Mouse (Mus musculus) forebrain, postnatal 0 days (tissue): Measurements from ENCODE around the gene Rbl1. TPM values are rescaled to one million over a fixed set of nuclear protein-coding genes. Genes with fewer than 3 reads are reported as not detected.
A peak's percentile ranks its signal among the peaks of the same experiment; 100 is the strongest.
"Not testable (repeated sequence)": the region's sequence is repeated elsewhere in the genome, so short reads cannot be mapped to it uniquely, and the experiment has no call there.

Experiments
- ATAC-seq: fragments of 200-750 bp; cut with Nextera tagmentation; 2 replicates; pipeline ENCODE4 v1.8.0; 2017; ENCODE audit warnings: mild to moderate bottlenecking, moderate library complexity
- DNase-seq: peaks from one replicate; pipeline ENCODE4 v3.0.0-alpha.2; 2015
- H3K27ac ChIP-seq: fragments of 300-500 bp; sonication (generic); 2 replicates; pipeline ENCODE4 v1.5.1; 2014; ENCODE audit warnings: low read depth, mild to moderate bottlenecking, antibody characterized with exemption, low read length, moderate library complexity, mixed read lengths
- H3K27me3 ChIP-seq: fragments of 300-500 bp; sonication (generic); 2 replicates; pipeline ENCODE4 v1.6.1; 2014; ENCODE audit warnings: mild to moderate bottlenecking, low read length, mixed read lengths; ENCODE audit not compliant: insufficient read depth
- H3K36me3 ChIP-seq: fragments of 300-500 bp; sonication (generic); 2 replicates; pipeline ENCODE4 v1.6.1; 2014; ENCODE audit warnings: mild to moderate bottlenecking, moderate library complexity; ENCODE audit not compliant: insufficient read depth
- H3K4me1 ChIP-seq: fragments of 300-500 bp; sonication (generic); 2 replicates; pipeline ENCODE4 v1.6.1; 2014; ENCODE audit warnings: antibody characterized with exemption; ENCODE audit not compliant: insufficient read depth
- H3K4me2 ChIP-seq: fragments of 300-500 bp; sonication (generic); 2 replicates; pipeline ENCODE4 v1.6.1; 2014; ENCODE audit warnings: low read depth, mild to moderate bottlenecking, moderate library complexity
- H3K4me3 ChIP-seq: fragments of 300-500 bp; sonication (generic); 2 replicates; pipeline ENCODE4 v1.5.1; 2014; ENCODE audit warnings: low read depth, low read length, mixed read lengths
- H3K9ac ChIP-seq: fragments of 300-500 bp; sonication (generic); 2 replicates; pipeline ENCODE4 v1.6.1; 2014; ENCODE audit warnings: mild to moderate bottlenecking
- H3K9me3 ChIP-seq: fragments of 300-500 bp; sonication (generic); 2 replicates; pipeline ENCODE4 v1.6.1; 2016; ENCODE audit warnings: low read length
- CTCF ChIP-seq: sonication (generic); IDR thresholded peaks from 2 replicates; pipeline ENCODE4 v1.5.1; 2016; ENCODE audit warnings: antibody characterized with exemption, control low read depth, low read depth
- WGBS: fragments of 180-500 bp; shearing (Covaris S2); extraction: QIAGEN DNeasy Blood & Tissue Kit; methylation state at CpG from one replicate; pipeline ENCODE4 v1.1.7; 2014; 5-methylcytosine and 5-hydroxymethylcytosine counted together
- polyA plus RNA-seq: library from polyadenylated mRNA; unstranded; fragments of >200 nt; fragmentation: Nextera tagmentation; extraction: Ambion mirVana; gene quantifications from 2 replicates; pipeline ENCODE4 v1.2.1, GENCODE M21; 2015
- total RNA-seq: library from RNA; depleted of rRNA; stranded (reverse); fragments of >200 nt; gene quantifications from 2 replicates; pipeline ENCODE4 v1.2.3, GENCODE M21; 2014; rRNA removed

Gene Rbl1
- total RNA-seq: 5.9 and 10.4 TPM in 2 replicates
- 3.1 and 4.2 TPM in 2 replicates for polyA plus RNA-seq

DNA sequence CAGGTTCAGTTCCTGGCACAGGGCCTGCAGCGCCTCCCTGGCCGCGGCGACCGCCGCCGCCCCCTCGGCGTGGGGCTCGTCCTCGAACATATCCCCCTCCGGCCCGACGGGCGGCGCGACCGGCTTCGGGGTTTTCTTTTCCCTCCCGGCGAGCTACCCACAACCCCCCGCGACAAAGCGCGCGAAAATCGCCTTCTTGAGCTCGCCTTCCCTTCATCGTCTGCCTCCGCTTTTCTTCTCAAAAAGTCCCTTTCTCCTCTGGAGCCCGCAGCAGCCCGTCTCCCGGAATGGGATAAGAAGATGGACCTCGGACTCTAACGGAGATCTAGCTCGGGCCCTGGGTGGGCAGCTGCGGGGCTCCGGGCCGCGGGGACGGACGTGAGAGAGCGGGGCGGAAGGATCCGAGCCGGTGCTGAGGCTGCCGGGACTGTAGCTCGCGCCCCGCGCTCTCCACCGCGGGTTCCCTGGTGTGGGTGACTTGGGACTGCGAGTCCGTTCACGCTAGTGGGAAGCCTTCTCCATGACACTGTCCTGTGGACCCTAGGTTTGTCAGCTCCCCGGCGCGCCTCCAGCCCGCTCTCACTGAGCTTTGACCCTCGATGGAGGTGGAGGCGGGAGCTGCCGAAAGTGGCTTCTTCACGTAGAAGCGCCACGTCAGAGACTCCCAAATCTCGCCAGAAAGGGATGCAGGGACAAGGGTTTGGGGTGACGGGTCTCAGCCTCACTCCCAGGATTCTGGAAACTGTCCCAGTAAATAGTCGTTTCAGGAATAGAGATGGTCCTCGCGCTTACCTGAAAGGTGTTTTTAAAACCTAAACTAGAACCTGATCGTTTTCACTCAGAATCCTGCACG is at the start of gene Rbl1:
Rbl1 (minus strand) TSS at position 169 of the 853 bp plus-strand sequence.
- Histone ChIP-seq H3K27me3 (no peaks in the 10 kb centered on the region), H3K4me3 (peak within 1 kb of the TSS; percentile 79), H3K4me2 (peak within 1 kb of the TSS; percentile 76), H3K9ac (peak within 1 kb of the TSS; percentile 89), H3K4me1 (peaks cover 5% of the 10 kb centered on the region; the same call in 1 of the 2 replicates), H3K9me3 (no peaks in the 10 kb centered on the region), H3K27ac (peak within 1 kb of the TSS; percentile 97), H3K36me3 (no peaks in the 10 kb centered on the region)
- WGBS: 2% methylated on average over 73 of the region's 73 CpGs
- peak; percentile 42; the same call in 1 of the 2 replicates for TF ChIP-seq CTCF
- peak; percentile 97 for DNase-seq
- peak; percentile 93 for ATAC-seq

DNA sequence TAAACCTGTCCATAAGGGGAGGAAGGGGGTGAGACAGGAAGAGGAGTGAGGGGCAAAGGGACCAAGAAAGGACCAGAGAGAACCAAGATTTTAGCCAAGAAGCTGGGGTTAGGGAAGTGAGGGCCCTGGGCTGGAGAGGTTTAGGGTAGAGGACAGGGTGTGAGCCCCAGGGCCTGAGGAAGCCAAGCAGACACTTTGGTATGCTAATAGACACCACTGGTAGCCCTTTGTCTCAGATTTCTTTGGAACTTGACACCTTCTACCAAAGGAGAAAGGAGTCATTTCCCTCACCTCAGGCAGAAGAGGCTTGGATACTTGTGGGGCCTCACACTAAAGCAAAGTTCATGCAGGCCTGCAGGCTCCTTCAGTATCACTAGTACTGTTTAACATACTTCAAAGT is 43.8 kb upstream of the Rbl1 start:
- no peak overlapping the region for H3K4me3 ChIP-seq
- no peaks in the 10 kb centered on the region for H3K9me3 ChIP-seq
- H3K27ac ChIP-seq: no peak overlapping the region
- ATAC-seq: no peak
- no peaks in the 10 kb centered on the region for H3K36me3 ChIP-seq
- TF ChIP-seq CTCF: no peak
- no peak overlapping the region for H3K9ac ChIP-seq
- no peaks in the 10 kb centered on the region for H3K27me3 ChIP-seq
- DNase-seq: no peak
- no peaks in the 10 kb centered on the region for H3K4me1 ChIP-seq
- no peak overlapping the region for H3K4me2 ChIP-seq

DNA sequence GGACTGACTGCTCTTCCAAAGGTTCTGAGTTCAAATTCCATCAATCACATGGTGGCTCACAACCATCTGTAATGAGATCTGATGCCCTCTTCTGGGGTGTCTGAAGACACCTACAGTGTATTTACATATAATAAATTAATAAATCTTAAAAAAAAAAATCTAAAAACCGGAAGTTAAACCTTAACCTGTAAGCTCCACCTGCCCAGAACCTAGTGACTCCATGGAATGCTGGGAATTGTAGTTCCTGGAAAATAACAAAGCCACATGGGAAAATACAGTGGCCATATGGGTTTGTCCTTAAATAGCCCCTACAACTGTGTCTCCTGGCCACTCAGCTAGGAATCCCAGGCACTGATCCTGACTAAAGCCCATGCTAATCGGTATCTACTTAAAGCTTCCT is 41.3 kb upstream of the Rbl1 start:
- no peak overlapping the region for H3K4me3 ChIP-seq
- no peak for ATAC-seq
- no peaks in the 10 kb centered on the region for H3K4me1 ChIP-seq
- H3K9me3 ChIP-seq: no peaks in the 10 kb centered on the region
- WGBS: 72% methylated on average over 2 of the region's 2 CpGs
- DNase-seq: peak; percentile 7
- no peak for TF ChIP-seq CTCF
- H3K27ac ChIP-seq: no peak overlapping the region
- no peaks in the 10 kb centered on the region for H3K36me3 ChIP-seq
- no peak overlapping the region for H3K9ac ChIP-seq
- no peak overlapping the region for H3K4me2 ChIP-seq
- no peaks in the 10 kb centered on the region for H3K27me3 ChIP-seq

DNA sequence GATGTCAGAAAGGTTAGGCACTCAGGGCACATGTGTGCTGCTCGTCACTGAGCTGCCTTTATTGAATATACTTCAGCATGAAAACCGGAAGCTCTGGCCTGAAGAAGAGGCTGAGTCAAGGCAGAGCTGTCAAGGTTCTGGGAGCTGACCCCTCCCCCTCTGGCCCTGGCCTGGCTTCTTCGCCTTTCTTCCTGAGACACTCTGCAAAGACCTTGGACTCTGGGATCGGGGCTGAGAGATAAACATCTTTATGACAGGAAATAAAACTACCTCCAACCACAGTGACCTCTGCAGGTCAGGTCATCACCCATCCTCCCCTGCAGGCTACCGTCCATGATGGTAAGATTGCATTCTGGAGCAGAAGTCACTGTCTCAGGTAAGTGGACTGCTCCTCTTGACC is 40.7 kb upstream of the Rbl1 start:
- no peak overlapping the region for H3K4me3 ChIP-seq
- H3K36me3 ChIP-seq: no peaks in the 10 kb centered on the region
- no peaks in the 10 kb centered on the region for H3K9me3 ChIP-seq
- ATAC-seq (no peak), DNase-seq (no peak)
- H3K4me1 ChIP-seq: no peaks in the 10 kb centered on the region
- H3K9ac ChIP-seq: no peak overlapping the region
- no peaks in the 10 kb centered on the region for H3K27me3 ChIP-seq
- no peak overlapping the region for H3K27ac ChIP-seq
- WGBS: 65% methylated on average over 5 of the region's 5 CpGs
- no peak overlapping the region for H3K4me2 ChIP-seq
- TF ChIP-seq CTCF: no peak

DNA sequence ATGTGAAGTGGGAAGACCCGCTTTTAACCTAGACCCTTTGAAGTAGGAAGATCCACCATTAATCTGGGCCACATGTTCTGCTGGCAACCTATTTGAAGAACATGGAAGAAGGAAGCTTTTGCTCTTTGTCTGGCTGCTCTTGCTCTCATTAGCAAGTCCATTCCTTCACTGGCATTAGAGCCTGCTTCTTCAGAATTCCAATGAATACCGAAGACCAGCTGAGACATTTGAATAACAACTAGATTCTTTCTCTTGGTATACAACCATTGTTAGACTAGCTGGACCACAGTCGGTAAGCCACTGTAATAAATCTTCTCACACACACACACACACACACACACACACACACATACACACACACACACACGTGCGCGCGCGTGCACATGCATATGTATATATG is 31.6 kb upstream of the Rbl1 start:
- Histone ChIP-seq H3K4me2 (no peak overlapping the region), H3K9ac (no peak overlapping the region), H3K4me1 (no peaks in the 10 kb centered on the region), H3K27me3 (no peaks in the 10 kb centered on the region), H3K9me3 (no peaks in the 10 kb centered on the region), H3K27ac (no peak overlapping the region), H3K36me3 (no peaks in the 10 kb centered on the region), H3K4me3 (no peak overlapping the region)
- TF ChIP-seq CTCF: no peak
- ATAC-seq (no peak), DNase-seq (no peak)
- 77% methylated on average over 8 of the region's 8 CpGs for WGBS

DNA sequence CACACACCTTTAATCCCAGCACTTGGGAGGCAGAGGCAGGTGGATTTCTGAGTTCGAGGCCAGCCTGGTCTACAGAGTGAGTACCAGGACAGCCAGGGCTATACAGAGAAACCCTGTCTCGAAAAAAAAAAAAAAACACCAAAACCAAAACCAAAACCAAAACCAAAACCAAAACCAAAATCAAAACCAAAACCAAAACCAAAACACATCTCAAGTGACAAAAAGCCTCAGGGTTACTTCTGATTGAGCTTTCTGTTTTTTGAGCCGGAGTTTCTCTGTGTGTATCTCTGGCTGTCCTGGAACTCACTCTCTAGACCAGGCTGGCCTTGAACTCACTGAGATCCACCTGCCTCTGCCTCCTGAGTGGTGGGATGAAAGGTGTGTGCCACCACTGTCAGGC is 17.6 kb upstream of the Rbl1 start:
- WGBS: 95% methylated on average over 3 of the region's 3 CpGs
- H3K9me3 ChIP-seq, H3K27me3 ChIP-seq, H3K4me1 ChIP-seq, DNase-seq, H3K4me3 ChIP-seq, H3K4me2 ChIP-seq, ATAC-seq, H3K27ac ChIP-seq, H3K9ac ChIP-seq, H3K36me3 ChIP-seq: not testable (repeated sequence)

DNA sequence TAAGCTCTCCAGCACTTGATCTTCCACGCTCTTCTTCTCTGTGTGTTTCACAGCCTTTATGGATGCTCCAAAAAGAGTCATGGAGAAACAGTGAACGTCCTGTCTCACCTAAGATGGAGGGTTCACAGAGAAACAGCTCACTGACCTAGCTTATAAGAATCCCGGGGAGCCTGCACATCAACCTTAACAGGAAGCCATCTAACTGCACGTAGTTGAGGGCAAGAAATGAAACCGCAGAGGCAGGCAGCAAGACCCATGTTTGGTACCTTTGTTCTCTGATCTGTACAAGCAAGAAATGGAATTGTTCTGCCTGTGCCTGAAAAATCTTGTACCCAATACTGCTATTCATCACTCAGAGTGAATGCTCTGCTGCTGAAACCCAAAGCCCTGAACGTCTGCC is 15.8 kb upstream of the Rbl1 start:
- no peak for ATAC-seq
- Histone ChIP-seq H3K27ac (no peak overlapping the region), H3K4me2 (no peak overlapping the region), H3K9me3 (no peaks in the 10 kb centered on the region), H3K9ac (no peak overlapping the region), H3K36me3 (no peaks in the 10 kb centered on the region), H3K4me3 (no peak overlapping the region), H3K27me3 (no peaks in the 10 kb centered on the region), H3K4me1 (no peaks in the 10 kb centered on the region)
- no peak for TF ChIP-seq CTCF
- 83% methylated on average over 6 of the region's 6 CpGs for WGBS
- no peak for DNase-seq
